Mouse (Mus musculus) hindbrain, postnatal 0 days (tissue): Measurements from ENCODE around the gene Chst1. TPM values are rescaled to one million over a fixed set of nuclear protein-coding genes. Genes with fewer than 3 reads are reported as not detected.
A peak's percentile ranks its signal among the peaks of the same experiment; 100 is the strongest.

Experiments used
- ATAC-seq: fragments of 200-750 bp; cut with Nextera tagmentation; 2 replicates; pipeline ENCODE4 v1.8.0; 2017; ENCODE audit warnings: mild to moderate bottlenecking, moderate TSS enrichment, moderate library complexity
- DNase-seq: peaks from one replicate; pipeline ENCODE4 v3.0.0-alpha.2; 2015; ENCODE audit warnings: low spot score
- H3K27ac ChIP-seq: fragments of 300-500 bp; sonication (generic); 2 replicates; pipeline ENCODE4 v1.5.1; 2014; ENCODE audit warnings: mild to moderate bottlenecking
- H3K27me3 ChIP-seq: fragments of 300-500 bp; sonication (generic); 2 replicates; pipeline ENCODE4 v1.6.1; 2014; ENCODE audit warnings: low read length, mixed read lengths; ENCODE audit not compliant: insufficient read depth
- H3K36me3 ChIP-seq: fragments of 300-500 bp; sonication (generic); 2 replicates; pipeline ENCODE4 v1.6.1; 2014; ENCODE audit warnings: low read length, mixed read lengths; ENCODE audit not compliant: insufficient read depth
- H3K4me1 ChIP-seq: fragments of 300-500 bp; sonication (generic); 2 replicates; pipeline ENCODE4 v1.6.1; 2014; ENCODE audit warnings: antibody characterized with exemption, low read length, mixed read lengths; ENCODE audit not compliant: insufficient read depth
- H3K4me2 ChIP-seq: fragments of 300-500 bp; sonication (generic); 2 replicates; pipeline ENCODE4 v1.6.1; 2014; ENCODE audit warnings: low read depth, mild to moderate bottlenecking, low read length, moderate library complexity, mixed read lengths
- H3K4me3 ChIP-seq: fragments of 300-500 bp; sonication (generic); 2 replicates; pipeline ENCODE4 v1.5.1; 2014; ENCODE audit warnings: low read length
- H3K9ac ChIP-seq: fragments of 300-500 bp; sonication (generic); replicated peaks from 2 replicates; pipeline ENCODE4 v1.6.1; 2014; ENCODE audit warnings: mild to moderate bottlenecking, low read length, moderate library complexity, mixed read lengths
- H3K9me3 ChIP-seq: fragments of 300-500 bp; sonication (generic); 2 replicates; pipeline ENCODE4 v1.6.1; 2016; ENCODE audit warnings: low read length, mixed read lengths
- CTCF ChIP-seq: IDR thresholded peaks from 2 replicates; pipeline ENCODE4 v1.5.1; 2016; ENCODE audit warnings: antibody characterized with exemption, control low read depth, low read depth
- whole genome bisulfite sequencing: fragments of 180-500 bp; shearing (Covaris S2); extraction: QIAGEN DNeasy Blood & Tissue Kit; methylation state at CpG from one replicate; pipeline ENCODE4 v1.1.7; 2014; 5-methylcytosine and 5-hydroxymethylcytosine counted together
- polyA plus RNA-seq: library from polyadenylated mRNA; unstranded; fragments of >200 nt; fragmentation: Nextera tagmentation; extraction: Ambion mirVana; gene quantifications from 2 replicates; pipeline ENCODE4 v1.2.1, GENCODE M21; 2015
- total RNA-seq: library from RNA; depleted of rRNA; stranded (reverse); fragments of >200 nt; gene quantifications from 2 replicates; pipeline ENCODE4 v1.2.3, GENCODE M21; 2014

Gene Chst1
- total and polyA plus RNA-seq, 2 experiments from 2014 or later = 24.4 to 49.2 TPM

DNA sequence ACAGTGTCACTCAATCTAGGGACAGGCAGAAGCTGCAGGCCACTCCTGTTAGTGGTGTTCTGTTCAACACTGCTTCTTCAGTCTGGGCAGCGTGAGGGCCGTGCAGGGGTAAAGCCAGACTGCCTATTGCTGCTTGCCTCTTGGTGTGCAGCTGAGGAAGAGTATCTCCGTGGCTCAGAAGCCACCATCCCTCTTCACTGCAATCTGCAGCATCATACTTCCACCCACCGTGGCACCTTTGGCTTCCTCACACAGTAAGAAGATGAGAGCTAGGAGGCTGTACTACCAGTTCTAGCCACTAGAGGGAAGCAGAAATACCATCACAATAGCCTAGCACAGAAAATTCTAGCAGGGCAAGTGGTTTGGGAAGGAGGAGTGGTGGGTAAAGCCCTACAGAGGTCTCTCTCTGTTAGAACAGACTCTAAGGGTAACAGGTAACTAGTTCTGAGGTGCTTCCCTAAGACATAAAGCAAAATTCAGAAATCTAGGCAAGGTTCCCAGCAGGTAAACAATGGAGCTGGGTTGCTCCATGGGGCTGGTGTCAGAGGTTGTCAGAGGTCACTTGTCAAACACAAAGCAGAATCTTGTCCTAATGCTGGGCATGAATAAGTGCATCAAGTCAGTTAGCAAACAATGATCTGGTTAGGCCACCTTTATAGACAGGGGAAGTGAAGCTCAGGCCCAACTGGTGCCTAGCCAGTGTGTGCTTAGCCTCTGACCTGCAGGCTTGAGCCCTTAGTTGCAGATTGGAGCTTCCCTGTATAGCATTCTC, 9.5 kb downstream of the Chst1 start:
- 52% methylated on average over 4 of the region's 4 CpGs for WGBS
- H3K27ac ChIP-seq = peak overlapping the region; percentile 59
- peak; percentile 94 for TF ChIP-seq CTCF
- H3K27me3 ChIP-seq = no peaks in the 10 kb centered on the region
- no peaks in the 10 kb centered on the region for H3K4me1 ChIP-seq
- H3K36me3 ChIP-seq = peaks cover 5% of the 10 kb centered on the region; the same call in 1 of the 2 replicates
- H3K9ac ChIP-seq = no peak overlapping the region
- no peak overlapping the region for H3K4me2 ChIP-seq
- no peak overlapping the region for H3K4me3 ChIP-seq
- DNase-seq (peak; percentile 90), ATAC-seq (peak; percentile 60)
- H3K9me3 ChIP-seq = no peaks in the 10 kb centered on the region

DNA sequence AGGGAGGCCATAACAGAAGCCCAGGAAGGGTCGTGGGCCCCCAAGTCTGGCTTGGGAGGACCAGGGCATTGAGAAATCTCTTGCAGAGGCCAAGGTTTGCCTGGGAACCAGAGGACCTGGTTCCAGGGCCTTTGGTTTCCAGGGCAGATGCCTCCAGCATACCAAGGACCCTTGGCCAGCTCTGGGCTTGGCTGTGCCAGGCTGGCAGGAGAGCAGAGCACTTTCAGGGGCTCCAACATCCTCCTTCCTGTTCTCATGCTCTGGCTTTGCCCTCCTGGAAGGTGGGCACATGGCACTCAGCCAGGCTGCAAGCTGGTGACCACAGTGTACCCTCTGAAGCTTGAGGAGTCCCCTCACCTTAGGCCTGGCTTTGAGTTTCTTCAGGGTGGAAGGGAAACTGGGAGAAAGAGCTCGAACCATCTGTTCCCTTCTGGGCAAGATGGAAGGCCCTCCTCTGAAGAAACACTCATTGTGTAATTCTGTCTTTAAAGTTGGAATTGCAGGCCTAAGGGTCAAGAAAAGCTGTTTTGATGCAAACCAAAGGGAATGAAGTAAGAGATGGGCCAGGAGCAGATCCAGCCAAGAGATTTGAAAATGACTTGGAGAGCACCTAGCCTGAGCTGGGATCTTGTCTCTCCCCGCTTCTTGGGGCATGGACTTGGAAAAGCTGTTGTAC, 10.3 kb downstream of the Chst1 start:
- WGBS = 76% methylated on average over 3 of the region's 3 CpGs
- TF ChIP-seq CTCF = no peak
- Histone ChIP-seq H3K4me2 (no peak overlapping the region), H3K36me3 (peaks cover 5% of the 10 kb centered on the region; the same call in 1 of the 2 replicates), H3K9ac (no peak overlapping the region), H3K9me3 (no peaks in the 10 kb centered on the region), H3K4me1 (no peaks in the 10 kb centered on the region), H3K4me3 (no peak overlapping the region), H3K27ac (peak overlapping the region; percentile 59; the same call in 1 of the 2 replicates), H3K27me3 (no peaks in the 10 kb centered on the region)
- DNase-seq (peak; percentile 55), ATAC-seq (peak; percentile 54; the same call in 1 of the 2 replicates)

DNA sequence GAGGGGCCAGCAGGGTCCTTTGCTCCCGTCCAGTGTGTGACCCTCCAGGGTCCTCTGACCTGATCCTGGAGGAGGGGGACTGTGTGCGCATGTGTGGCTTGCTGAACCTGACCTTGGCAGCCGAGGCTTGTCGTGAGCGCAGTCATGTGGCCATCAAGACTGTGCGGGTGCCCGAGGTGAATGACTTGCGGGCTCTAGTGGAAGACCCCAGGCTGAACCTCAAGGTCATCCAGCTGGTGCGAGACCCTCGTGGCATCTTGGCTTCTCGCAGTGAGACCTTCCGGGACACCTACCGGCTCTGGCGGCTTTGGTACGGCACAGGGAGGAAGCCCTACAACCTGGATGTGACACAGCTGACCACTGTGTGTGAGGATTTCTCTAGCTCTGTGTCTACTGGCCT, 14.1 kb downstream of the Chst1 start:
- Histone ChIP-seq H3K9me3 (no peaks in the 10 kb centered on the region), H3K27me3 (no peaks in the 10 kb centered on the region), H3K36me3 (peaks cover 5% of the 10 kb centered on the region; the same call in 1 of the 2 replicates), H3K4me2 (no peak overlapping the region), H3K27ac (no peak overlapping the region), H3K9ac (no peak overlapping the region), H3K4me3 (no peak overlapping the region), H3K4me1 (no peaks in the 10 kb centered on the region)
- no peak for TF ChIP-seq CTCF
- WGBS = 95% methylated on average over 15 of the region's 15 CpGs
- DNase-seq = no peak
- ATAC-seq = no peak

DNA sequence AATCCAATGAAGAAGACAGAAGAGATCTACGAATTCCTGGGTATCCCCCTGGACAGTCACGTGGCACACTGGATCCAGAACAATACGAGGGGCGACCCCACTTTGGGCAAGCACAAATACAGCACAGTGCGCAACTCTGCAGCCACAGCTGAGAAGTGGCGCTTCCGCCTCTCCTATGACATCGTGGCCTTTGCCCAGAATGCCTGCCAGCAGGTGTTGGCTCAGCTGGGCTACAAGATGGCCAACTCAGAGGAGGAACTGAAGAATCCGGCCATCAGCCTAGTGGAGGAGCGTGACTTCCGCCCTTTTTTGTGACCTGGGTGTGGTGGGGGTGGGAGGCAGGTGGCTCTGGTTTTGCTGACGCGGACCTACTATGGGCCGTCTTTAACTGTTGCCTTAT, 14.6 kb downstream of the Chst1 start:
- H3K4me1 ChIP-seq = no peaks in the 10 kb centered on the region
- TF ChIP-seq CTCF = no peak
- no peak overlapping the region for H3K27ac ChIP-seq
- no peak for ATAC-seq
- no peak overlapping the region for H3K9ac ChIP-seq
- peaks cover 5% of the 10 kb centered on the region; the same call in 1 of the 2 replicates for H3K36me3 ChIP-seq
- H3K27me3 ChIP-seq = no peaks in the 10 kb centered on the region
- H3K4me3 ChIP-seq = no peak overlapping the region
- DNase-seq = no peak
- no peaks in the 10 kb centered on the region for H3K9me3 ChIP-seq
- no peak overlapping the region for H3K4me2 ChIP-seq
- 89% methylated on average over 14 of the region's 14 CpGs for WGBS

DNA sequence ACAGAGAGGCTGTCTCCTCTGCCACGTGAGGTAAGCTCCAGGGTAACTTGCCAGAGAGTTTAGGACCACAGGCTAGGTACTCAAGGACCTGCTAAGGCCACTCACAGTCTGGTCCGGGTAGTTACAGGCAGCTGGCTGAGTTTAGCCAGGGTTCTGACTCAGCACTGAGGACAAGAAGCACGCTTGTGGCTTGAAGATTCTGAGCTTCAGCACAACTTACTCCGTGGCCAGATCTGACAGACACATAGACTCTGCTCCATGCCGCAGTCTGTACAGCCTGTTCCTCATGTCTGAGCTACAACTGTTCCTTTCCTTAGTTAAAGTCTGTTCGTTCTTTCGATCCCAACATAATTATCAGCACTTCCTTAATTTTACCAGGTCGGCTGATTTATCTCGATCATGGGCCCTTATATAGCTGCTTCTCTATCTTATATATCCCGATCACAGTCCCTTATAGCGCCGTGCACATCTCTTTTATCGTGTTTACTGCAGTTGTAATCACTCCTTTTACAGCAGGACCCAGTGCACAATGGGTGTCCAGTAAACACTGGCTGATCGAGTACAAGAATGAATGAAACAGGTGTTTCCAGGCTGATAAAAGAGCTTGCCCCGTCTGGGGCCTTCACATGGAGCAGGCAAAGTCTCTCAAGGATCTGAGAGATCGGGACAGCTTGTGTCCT, 17.7 kb downstream of the Chst1 start:
- H3K4me2 ChIP-seq = no peak overlapping the region
- no peaks in the 10 kb centered on the region for H3K4me1 ChIP-seq
- ATAC-seq (no peak), DNase-seq (no peak)
- no peak overlapping the region for H3K27ac ChIP-seq
- H3K27me3 ChIP-seq = no peaks in the 10 kb centered on the region
- H3K9ac ChIP-seq = no peak overlapping the region
- TF ChIP-seq CTCF = no peak
- no peaks in the 10 kb centered on the region; the same call in 1 of the 2 replicates for H3K36me3 ChIP-seq
- H3K9me3 ChIP-seq = no peaks in the 10 kb centered on the region
- WGBS = 79% methylated on average over 16 of the region's 16 CpGs
- H3K4me3 ChIP-seq = no peak overlapping the region

DNA sequence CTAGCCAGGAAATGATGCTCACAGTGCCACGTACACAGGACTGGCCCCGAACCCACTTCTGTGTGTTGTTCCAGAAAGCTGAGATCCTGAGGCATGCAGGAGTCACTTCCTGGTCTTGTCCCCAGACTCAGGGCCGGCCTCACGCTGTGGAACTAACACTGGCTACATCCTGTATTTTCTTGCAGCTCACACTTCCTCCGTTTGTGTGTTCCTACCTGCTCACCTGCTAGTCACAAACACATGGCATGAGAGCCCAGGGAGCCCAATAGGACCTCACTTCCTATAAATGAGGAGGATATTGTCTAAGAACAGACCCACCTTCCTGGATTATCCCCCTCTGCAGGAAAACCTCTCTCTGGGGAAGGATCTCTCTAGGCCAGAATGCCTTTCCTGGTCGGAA, 18.5 kb downstream of the Chst1 start:
- ATAC-seq (no peak), DNase-seq (no peak)
- no peak overlapping the region for H3K9ac ChIP-seq
- TF ChIP-seq CTCF = no peak
- H3K4me2 ChIP-seq = no peak overlapping the region
- H3K4me1 ChIP-seq = no peaks in the 10 kb centered on the region
- H3K27me3 ChIP-seq = no peaks in the 10 kb centered on the region
- WGBS = 78% methylated on average over 6 of the region's 6 CpGs
- no peaks in the 10 kb centered on the region; the same call in 1 of the 2 replicates for H3K36me3 ChIP-seq
- H3K4me3 ChIP-seq = no peak overlapping the region
- H3K27ac ChIP-seq = no peak overlapping the region
- no peaks in the 10 kb centered on the region for H3K9me3 ChIP-seq
